Mouse (Mus musculus): ENCODE data around the gene Mgat4a.

Gene Mgat4a

DNA sequence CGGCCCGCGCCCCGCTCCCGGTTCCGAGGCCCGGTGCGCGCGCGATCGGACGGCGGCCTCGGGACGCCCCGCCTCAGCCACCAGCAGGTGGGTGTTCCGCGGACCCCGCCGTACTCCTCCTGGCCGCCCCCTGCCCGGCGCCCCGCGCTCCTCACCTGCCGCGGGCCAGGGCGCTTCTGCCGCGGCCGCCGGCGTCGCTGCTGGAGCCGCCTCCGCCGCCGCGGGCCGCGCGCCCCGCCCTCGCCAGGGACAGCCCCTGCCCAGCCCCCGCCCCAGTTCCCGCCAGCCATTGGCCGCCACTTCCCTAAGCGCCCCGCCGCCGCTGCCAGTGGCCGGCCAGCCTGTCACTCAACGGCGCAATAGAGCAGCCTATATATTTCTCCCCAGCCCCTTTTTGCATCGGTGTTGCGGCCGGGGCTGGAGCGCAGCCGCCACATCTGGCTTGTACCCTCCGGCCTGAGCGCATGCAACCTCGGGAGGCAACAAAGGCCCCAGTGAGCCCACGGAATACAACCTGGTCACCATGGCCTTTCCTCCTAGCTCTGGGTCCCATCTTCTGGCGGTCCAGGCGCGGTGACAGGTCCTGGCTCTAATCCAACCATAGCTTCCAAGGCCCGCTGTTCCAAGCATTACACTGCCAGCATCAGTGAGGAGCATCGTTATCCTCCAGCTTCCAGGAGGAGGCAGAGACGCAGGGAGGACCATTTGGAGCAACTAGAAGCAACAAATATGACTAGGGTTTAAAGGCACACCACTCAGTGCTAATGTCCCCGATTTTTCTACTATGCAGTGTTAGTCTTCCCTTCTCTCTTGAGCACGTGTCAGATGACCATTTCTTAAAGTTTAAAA lies at the start of gene Mgat4a:
TSS of gene Mgat4a (minus strand) at position 207 of the 849 bp plus-strand sequence.
- DNase-seq: peak; percentile 93

DNA sequence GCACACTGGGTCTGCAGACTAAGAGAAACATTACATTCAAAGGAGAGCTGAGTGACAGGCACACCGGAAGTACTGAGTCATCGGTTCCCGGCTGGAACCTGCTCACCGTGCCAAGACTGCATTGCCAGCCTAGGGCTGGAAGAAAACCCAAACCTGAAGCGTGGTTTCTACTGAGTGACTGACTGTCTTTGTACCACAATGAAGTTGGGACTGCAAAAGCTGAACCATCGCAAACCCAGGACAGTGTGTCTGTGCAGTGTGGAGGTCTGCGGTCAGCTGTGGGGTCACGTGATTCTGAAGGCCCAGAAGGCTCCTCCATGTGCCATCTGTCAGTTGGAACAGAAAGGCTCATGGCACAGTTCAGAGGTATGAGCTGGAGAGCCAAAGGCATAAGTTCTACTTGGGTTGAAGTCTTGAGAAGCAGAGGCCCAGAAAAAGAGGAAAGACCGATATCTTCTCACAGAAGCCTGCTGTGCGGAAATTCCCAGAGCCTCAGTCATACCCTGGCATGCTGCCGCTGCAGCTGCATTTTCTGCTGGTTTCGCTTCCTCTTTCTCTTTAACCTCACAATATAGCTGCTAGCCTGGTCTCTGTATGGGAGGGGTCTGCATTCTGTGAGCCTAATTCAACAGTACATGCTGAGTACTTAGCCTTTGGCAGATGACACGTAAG lies 45.1 kb upstream of the Mgat4a start:
- peak; percentile 83 for DNase-seq

DNA sequence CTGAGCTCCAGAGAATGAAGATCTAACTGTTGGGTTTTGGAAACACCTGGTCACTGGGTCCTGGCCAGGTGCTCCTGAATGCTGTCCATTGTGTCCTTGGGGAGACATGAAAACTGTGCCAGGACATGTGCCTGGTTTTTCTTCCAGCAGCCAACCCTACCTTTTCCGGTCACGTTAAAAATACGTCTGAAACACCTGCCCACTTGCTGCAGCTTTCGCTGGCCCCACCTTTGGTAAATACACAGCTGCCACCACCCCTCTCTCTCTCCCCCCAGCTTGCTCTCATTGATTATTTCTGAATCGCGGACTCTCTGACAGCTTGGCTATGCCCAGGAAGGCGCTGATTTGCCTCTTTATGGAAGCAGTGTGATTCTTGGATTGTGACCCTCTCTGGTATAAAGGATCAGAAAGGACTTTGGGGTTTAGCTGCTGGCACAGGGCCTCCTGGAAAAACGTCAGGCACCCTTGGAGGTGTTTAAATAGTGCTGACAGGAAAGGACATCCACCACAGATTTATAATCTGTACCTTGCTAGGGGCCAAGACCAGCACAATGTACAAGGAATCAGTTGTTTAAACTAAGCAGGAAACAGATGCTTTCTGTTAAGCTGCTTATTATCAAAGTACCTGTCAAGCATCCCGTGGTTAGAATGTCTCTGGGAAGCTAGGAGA lies 43.1 kb upstream of the Mgat4a start:
- no peak for DNase-seq

DNA sequence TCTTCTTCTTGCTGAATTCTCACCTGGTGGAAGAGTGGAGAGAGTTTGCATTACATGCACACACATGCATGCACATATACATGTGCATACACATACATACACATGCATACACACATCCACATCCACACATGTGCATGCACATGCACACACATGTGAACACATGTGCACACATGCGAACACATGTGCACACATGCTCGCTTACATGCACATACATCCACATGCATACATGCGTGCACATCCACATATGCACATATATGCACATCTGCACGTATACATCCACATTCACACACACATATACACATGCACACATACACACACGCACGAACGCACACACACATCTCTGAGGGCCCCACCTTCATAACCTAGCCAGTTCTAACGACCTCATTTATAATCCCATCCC lies 42.4 kb upstream of the Mgat4a start:
- no peak for DNase-seq

DNA sequence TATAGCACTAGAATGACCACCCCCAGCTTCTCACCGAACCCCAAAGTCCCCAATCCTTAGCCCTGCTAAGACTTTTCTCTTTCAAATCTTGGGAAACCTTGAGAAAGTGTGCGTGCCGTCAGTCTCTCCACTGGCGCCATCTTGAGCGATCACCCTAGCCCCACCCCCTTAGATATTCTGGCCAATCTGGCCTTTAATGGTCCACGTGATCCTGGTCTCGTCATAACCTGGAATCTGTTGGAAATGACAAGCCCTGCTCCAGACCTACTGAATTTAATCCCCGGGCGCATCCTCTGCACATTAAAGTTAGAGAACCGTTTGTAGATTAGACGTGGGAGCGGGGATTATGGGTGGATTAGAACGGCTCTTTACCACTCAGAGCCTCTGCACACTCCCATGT lies 38.9 kb upstream of the Mgat4a start:
- no peak for DNase-seq

DNA sequence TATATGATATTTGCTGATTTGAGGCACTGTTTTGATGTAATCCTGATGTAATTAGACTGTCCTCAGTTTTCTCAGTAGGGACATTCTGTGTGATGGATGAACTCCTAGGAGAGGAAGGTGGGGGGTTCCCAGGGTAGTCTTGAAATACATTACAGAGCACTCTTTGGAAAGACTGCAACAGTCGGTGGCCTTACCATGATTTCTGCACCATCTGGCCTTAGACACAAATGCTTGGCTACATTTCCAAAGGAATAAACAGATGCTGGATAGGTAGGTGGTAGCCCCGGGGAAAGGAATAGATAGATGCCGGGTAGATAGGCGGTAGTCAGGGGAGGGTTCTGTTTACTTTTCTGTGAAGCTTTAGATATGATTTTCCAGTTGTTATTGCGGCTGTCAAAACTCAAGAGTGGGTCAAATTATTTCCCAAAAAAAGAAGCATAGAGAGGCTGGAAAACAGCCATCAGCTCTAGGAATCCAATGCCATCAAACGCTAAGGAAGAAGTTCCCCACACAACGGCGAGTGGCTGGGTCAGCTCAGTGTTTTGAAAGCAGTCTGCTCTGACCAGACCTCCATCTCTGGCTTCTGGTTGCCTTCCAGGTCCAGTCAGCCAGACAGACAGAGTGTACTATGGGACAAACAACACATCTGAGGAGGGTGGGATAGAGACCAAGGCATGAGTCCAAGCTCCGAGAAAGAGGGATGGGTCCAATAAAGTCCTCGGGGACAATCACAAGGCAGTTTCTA lies 31.9 kb upstream of the Mgat4a start:
- DNase-seq: no peak

DNA sequence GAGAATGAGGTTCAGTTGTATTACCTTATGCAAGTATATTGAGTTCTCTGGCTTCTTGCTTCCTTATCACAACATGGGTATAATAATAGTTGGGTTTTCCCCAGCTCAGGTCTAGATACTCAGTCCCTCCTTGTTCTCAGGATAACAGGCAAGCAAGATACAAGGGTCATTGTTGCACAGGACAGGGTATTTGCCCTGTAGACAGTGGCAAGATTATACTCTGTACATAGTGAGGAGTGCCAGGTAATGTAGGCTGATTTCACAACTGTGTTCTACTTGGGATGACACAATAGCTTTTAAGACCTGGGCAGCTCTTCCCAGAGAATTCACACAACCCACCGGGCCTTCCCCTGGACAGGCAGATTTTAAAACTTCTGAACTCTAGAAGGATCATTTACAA lies 27.6 kb upstream of the Mgat4a start:
- no peak for DNase-seq

DNA sequence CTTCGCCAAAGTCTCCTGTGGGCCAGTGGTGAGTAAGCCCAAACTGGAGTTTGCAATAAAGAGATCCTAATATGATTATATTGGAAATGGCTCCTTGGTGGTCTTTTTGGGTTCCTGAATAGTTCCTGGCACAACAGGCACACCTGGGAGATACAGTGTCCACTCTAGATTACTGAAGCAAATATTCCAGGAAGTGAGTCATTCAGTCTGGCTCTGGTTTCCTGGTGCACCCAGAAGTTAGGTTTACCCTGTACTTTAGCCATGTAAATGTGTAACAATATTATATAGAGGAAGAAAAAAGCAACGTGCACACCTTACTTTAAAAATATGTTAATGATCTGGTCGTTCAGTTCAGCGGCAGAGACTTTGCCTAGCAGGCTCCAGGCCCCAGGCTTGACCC lies 25.9 kb upstream of the Mgat4a start:
- DNase-seq: no peak

DNA sequence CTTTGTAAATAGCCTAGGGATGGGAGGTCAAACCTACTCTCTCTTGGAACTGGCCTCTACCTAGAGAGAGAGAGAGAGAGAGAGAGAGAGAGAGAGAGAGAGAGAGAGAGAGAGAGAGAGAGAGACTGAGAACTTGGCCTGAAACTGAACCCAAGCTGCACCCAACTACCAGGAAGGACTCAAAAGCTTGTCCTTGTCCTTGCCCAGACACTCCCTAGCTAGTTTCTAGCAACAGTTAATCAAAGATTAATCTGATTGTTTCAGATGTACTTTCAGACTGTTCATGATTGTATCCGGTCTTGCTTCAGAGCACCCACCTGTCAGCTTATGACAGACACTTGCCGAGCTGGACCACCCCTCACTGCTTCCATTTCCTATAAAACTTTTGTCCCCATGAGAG lies 25.5 kb upstream of the Mgat4a start:
- no peak for DNase-seq

DNA sequence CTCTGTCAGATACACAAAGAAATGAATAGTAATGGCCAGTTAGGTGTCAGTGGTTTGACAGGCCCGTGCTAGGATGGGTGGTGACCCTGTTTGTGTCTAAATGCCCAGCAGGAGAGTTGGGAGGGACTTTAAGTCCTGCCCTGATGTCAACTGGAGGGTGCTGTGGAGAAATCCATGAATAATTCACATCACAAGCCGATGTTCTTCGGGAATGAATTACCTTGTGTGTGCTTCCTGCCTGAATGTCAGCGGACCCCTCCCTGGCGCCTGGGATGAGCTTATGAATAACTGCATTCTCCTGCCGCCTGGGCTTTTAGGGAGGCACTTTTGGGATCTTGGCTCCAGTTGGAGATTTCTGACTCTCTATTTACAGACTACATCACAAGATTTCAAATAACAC lies 24.6 kb upstream of the Mgat4a start:
- no peak for DNase-seq

DNA sequence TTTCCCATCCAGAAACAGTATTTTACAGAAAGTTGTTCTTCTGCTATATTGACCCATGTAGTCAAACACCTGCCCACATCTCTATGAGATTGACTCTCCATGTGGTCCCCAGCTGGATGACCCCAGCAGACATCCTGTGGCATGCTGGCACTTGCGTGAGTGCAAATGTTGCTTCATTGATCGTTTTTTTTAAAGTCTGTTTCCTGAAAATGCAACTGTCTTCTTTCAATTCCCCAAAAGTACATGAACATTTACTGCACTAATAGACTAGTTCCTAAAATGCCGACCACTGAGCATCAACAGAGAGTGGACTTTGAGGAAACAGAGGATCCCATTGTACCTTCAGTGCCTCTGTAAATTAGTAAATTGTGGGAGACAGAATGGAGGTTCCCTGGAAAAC lies 21.1 kb upstream of the Mgat4a start:
- peak; percentile 43 for DNase-seq

DNA sequence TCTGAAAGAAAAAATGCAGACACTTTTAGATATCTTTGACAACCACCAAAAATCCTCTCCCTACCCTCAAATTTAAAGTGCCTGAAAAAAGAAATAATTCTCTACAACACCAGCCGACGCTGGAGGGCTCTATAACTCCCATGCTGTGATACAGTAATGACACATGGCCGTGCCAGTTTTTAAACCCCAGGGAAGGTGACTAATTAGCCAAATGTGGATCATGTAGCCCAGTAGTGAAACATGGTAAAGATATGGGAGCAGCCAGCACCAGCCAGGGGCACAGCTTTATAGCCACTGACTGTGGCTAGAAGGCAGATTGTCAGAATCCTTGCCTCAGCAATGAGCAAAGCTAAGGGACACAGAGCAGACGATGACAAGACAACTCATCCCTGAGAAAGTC lies 19.5 kb upstream of the Mgat4a start:
- DNase-seq: no peak

DNA sequence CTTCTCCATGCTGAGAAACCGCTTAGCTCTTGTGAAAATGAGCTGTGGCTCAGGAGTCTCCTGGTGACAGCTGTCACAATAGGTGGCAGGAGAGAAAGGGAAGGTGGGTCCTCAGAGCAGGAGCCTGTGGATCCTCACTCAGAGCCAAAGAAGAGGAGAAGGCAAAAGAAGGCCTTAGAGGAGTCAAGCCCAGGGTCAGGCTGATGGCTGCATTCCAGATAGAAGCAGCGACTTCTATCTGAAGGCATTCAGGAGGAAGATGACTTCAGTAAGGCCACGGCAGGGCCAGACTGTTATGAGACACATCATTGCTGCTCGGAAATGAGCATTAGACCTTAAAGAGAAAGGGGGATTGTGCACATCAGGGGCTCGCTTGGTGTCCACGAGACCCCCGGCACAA lies 11.2 kb upstream of the Mgat4a start:
- no peak for DNase-seq

DNA sequence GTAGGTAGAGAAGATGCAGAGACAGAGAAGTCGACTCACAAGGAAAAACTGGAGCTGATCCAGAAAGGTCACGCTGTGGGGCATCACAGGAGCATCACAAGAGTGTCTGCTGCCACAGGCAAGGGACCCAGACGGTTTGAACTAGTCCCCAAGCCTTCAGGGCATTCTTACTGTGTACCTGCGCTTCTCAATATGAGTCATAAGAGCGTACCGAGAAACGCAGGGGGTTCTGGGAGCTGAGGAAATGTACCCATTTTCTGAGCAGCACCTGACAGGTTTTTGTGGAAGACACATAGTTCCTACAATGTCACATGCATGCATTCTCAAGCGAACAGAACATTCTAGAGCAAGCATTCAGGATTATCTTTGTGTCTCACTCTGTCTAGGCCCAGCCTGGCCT lies 8.7 kb upstream of the Mgat4a start:
- DNase-seq: no peak

DNA sequence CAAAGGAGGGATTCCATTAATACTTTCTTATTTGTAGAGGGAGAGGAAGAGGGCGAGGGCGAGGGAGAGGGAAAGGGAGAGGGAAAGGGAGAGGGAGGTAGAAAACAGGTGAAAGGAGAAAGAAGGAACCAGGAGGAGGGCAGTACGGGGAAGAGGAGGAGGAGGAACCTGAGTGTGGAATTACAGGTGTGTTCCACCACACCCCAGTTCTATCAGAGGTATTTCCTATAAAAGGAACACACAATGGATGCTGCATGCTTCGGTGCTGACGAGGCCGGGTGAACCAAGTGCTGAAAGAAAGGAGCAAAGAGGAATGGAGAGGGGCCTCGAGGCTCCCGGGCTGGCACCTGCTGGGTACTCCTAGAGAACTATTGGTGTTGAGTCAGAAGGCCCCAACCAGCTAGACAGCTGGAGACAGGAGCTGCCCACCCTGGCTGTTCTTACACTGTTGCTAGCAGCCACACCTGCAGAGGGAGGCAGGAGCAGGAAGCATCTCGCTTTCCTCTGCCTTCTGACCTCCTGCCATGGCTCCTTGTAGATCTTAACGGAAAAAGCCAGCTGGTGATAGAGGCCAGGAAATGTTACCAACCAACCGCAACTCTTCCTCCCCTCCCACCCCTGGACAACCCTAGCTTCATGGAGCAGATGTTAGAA lies 5.7 kb upstream of the Mgat4a start:
- DNase-seq: no peak

DNA sequence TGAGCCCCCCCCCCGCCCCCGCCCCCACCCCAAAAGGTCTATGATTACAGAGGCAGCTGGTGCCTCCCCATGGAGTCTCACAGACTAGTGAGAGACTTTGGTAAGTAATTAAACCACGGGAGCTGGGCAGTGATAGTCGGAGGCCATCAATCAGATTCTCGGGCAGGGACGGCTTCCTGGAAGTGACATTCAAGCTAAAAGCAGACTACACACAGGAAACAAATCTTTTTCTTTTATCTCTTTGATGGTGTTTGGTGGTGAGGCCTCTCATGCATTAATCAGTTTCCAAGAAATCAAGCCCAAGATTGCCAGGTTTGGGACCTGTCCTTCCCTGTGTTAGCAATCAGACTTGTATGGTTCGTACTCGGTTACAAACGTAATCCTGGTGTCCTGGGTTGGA lies 3.4 kb upstream of the Mgat4a start:
- no peak for DNase-seq

DNA sequence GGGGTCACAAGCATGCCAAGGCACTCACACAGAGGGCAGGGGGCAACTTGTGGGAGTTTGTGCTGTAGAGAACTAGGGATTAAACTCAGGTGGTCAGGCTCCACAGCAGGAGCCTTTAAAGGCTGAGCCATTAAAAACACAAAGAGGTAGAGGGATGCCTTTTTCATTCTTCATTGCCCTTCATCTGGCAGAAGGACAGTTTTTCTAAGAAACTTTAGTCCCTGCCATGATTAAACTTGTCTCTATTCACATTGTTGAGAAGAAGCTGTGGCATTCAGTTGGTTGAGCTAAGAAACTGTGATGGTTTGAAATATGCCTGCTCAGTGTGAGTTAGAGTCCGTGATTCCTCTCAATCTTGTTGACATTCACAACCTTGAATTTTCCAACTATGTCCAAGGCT lies 2.2 kb upstream of the Mgat4a start:
- no peak for DNase-seq

DNA sequence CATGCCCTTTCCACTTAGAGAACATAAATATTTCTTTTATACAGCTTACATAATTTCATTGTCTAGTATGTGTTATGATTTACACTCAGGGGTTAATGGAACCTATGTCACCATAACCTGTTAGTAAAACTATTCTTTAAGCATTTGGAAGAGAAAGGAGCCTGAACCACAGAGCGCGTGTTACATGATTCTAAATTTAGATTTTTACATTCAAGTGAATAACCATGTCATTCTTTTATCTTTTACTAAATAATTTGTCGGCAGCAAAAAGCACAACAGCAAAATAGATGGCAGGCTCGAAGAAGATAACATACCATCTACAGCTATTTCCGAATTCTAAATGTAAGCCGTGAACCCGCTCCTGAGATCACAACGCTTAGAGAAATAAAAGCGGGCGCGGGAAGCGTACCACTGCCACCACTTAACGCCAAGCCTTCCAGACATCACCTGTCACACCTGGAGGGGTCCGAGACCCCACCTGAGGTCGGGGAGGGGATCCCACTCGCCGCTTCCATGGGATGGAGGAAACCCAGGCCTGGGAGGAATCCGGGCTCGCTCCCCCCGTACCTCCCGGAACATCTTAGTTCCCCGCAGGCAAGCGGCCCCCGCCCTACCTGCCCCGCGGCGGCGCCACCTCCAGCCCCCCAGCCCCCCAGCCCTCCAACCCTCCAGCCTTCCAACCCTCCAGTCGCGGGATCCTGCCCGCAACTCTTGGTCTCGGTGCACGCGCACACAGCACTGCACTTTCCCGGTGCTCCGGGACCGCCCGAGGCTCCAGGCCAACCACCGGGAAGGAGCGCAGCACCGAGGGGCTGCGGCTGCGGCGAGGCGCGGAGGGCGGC lies 627 bp downstream of the Mgat4a start:
- no peak for DNase-seq

DNA sequence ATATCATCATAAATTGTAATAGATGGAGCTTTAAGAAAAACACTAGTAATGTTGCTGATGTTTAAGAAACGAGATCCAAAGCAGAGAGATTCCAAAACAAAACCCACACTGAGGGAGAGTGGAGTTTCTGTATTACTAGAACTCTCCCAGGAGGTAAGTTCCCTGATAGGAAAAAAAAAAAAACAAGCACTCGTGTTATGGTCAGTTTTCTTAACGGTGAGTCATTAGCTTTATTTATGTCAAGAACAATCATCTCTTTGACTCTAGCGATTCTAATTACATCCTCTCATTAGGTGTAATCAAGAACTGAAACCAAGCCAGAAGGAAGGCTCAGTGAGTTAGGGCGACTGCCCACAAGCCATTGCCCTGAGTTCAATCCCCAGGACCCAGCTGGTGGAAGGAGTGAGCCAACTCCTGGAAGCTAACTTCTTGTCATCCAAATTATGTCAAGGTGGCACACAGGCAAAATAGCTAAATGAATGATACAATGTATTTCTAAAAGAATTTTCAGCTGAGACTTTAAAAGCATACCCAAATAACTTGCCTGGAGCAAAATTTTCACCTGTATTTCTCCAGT lies 6.2 kb downstream of the Mgat4a start:
- no peak for DNase-seq

DNA sequence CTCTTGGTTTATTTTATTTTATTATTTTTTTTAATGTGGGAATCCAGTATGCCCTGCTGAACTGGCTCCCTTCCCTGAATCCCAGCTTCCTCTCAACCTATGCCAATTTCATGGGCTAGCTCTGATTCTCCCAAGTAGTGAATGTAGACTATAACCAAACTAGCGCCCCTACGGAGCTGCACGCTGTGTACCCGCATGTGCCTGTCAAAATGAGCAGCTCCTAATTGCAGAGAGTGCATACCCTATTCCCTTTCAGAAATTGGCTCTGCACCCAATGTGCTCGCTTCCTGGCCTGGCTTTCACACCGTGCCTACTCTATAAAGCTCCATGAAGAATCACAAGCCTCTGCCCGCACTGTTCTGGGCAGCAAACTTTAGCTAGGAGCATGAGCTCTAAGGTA lies 7.6 kb downstream of the Mgat4a start:
- no peak for DNase-seq

DNA sequence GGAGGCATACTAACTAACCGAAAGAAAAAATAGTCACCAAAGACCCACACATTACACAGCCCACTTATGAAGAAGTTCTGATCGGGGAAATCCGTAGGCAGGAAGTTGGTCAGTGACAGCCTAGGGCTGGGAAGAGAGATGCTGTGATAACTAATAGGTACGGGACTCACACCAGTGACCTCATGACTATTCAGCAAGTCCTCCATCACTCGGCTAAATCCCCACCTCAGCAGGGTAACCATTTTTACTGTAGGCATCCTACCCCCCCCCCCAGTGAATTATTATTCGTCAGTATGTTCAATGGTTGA lies 8.3 kb downstream of the Mgat4a start:
- no peak for DNase-seq

All from layer of hippocampus, adult 9-11 months (tissue).